Mouse (Mus musculus) common myeloid progenitor, adult 5-6 weeks (primary cell): ENCODE results near the gene Nnat. TPM values are rescaled to one million over a fixed set of nuclear protein-coding genes. Genes with fewer than 3 reads are reported as not detected.
A peak's percentile ranks its signal among the peaks of the same experiment; 100 is the strongest.
"Not testable (repeated sequence)": the region's sequence is repeated elsewhere in the genome, so short reads cannot be mapped to it uniquely, and the experiment has no call there.

Source experiments
- ATAC-seq: replicated peaks from 2 replicates; pipeline ENCODE4 v1.8.0; 2016; ENCODE audit warnings: low read depth, mild to moderate bottlenecking, moderate TSS enrichment, inconsistent platforms; ENCODE audit not compliant: poor library complexity, severe bottlenecking
- total RNA-seq: library from RNA; stranded (forward); fragments of 200-1000, 187-1606 nt; gene quantifications from 2 replicates; pipeline ENCODE4 v1.2.3, GENCODE M21; 2017

Gene Nnat
- total RNA-seq, 1 experiment from 2014 or later = 0.41 TPM

DNA sequence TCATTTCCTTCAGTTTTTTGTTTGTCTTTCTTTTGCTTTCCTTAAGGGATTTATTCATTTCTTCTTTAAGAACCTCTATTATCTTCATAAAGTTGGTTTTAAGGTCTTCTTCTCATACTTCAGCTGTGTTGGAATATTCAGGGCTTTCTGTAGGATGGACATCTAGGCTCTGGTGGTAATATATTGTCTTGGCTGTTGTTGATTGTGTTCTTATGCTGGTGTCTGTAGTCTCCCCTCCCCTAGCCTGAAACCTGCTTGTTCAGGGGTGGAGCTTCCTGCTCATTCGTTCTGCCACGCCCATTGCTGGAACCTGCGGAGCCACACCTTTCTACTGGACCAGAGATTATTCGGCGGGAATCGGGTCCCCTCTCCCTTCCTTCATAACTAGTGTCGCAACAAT is 25.5 kb downstream of the Nnat start:
- ATAC-seq = not testable (repeated sequence)

DNA sequence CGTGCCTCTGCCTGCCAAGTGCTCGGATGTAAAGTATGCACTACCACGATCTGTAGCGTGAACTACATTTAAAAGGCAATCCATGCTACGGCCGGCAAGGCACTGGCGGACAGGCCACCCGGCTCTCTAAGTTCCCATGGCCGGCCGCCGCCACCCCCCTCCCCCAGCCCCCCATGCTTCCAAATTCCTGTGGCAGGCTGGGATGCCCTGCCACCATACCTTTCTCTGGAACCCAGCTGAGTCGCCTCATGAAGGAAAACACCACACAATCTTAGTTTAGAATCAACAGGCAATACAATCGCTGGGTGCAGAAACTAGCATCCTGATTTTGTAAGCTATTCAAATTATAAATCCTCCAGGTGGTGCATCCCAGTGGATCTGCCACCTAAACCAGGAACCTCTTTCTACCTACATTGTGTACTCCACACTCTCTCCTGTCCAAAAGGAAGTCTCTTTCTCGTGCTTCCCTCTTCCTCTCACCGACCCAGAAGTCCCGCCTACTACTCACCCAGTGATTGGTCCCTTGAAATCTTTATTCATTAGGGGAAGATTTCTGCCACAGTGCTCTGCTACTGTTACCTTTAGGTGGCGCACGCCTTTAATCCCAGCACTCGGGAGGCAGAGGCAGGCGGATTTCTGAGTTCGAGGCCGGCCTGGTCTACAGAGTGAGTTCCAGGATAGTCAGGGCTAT is 37.1 kb downstream of the Nnat start:
- peak; percentile 50; the same call in 1 of the 2 replicates for ATAC-seq

DNA sequence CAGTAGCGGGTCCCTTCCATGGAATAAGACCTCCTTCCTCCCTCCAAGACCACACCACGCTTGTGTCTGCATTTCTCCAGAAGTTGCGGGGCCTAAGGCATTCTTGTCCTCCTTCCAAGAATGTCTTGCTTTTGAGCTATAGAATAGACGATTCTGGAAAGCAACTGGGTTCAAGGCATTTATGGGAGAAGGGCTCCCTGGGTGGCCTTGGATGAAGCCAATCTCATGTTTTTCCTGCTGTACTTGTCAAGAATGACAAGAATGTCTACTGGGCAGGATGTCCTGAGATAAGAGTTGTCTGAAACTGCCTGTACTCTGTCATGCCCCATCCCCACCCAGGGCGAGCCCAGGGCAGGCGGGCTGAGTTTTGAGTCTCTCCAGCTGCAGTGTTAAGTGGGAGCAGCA is 41.6 kb downstream of the Nnat start:
- ATAC-seq = no peak

DNA sequence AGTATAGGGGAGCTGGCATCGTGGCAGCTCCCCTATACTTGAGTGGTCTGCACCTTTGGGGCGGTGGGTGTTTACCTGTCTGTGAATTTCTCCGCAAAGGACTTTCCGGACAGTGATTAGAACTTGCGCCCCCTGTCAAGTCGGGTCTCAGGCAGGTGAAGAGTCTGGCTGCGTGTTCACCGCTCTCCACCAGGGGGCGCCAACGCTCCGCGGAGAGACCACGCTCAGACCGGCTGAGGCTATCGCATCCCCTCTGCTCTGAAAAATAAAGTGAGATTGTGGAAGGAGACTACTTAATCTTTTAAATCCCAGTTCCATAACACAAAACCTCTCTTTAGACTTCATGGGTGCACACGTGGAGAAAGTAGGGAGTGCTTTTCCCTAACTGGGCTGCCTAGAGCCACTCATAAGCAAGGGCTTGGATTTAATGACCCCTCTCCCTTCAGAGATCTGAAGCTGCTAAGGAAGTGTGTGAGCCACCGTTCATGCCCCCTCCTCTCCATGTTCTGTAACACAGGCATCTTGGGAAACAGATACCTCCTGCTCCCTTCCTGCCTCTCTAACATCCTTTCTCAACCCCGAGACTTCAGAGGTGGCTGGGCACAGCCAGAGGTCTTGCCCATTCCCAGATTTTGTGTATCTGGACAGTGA is 45.3 kb downstream of the Nnat start:
- ATAC-seq = peak; percentile 89

DNA sequence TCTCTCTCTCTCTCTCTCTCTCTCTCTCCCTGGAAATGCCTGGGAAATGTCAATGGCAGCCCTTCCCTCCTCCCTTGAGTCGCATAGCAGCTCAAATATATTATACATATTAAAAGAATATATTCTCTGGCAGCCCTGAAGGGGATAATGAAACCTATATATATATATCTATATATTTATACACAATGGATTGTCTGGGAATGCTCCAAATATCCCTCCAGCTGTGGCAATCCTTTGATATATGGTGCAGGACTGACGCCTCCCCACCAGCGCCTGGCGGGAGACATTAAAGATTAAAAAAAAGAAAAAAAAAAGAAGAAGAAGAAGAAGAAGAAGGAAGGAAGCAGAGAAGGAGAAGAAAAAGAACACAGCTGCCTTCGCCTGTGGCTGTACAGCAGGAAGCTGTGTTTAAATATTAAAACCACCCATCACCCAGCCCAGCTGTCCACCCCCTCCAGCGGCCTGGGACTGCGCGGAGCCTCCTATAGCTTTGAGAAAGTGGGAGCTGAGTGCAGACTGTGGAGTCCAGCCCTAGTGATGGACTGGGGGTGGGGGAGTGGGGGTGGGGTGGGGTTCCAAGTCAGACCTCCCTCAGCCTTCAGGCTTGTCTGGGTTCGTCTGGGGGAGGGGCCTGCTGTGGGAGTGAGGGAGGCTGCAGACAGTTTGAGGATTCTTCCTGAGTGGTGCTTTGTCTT is 47.8 kb downstream of the Nnat start:
- no peak for ATAC-seq

DNA sequence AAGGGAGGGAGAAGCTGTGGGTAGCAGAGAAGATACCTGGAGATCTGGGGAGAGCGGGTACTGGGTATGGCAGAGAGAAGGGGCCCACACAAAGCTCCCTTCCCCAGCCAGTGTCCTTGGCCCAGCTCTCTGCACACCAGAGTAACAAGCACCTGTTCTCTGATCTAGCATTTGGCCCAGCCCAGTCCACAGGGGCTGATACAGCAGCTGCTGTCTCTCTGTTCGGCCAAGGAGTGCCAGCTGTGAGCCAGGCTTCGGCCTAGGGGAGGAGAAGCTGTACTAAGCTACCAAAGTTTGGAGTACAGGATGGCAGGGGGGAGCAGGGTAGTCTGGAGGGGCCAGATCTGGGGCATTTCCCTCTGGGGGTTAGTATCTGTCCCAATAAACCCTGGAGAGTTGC is 51.9 kb downstream of the Nnat start:
- ATAC-seq = no peak

Other genes with a start within 250 kb of the Nnat start
- not detected in 2 replicates for gene Ghrh, start 212.6 kb upstream of the Nnat start, total RNA-seq
- 6.4 and 7.6 TPM in 2 replicates for gene Manbal, start 192.5 kb upstream of the Nnat start, total RNA-seq
- gene Src, start 141.6 kb upstream of the Nnat start, total RNA-seq = 0.69 and 1.3 TPM in 2 replicates
- gene Blcap, start 11.2 kb downstream of the Nnat start, total RNA-seq = 9.4 and 16.7 TPM in 2 replicates
- 42.1 and 46.4 TPM in 2 replicates for gene Ctnnbl1, start 177.3 kb downstream of the Nnat start, total RNA-seq